In genomic region chr19:42272003-42272963, GRCm38 (mm10) we compare ENCODE assay signal across 8 mouse cellular contexts. TPM values are rescaled to one million over a fixed set of nuclear protein-coding genes. Genes with fewer than 3 reads are reported as not detected.
DNase-seq lines count a peak whose midpoint lies in the region; TF ChIP-seq lines count a peak whose summit lies in the region.

No protein-coding gene starts in this region.

- DNase-seq in A20 (ENCODE audit: low read depth, low spot score) (peak; percentile 60), ZHBTc4 (ENCODE audit: low read depth, low spot score) (peak; percentile 86)
- peak; percentile 90 for DNase-seq in cerebellum, postnatal 4 days (ENCODE audit: low spot score in 2 of 2)
- peak; percentile 80 for DNase-seq in gastrocnemius, adult 2 months
- peak; percentile 68 to 90 for DNase-seq in kidney, postnatal 36 days
- peak; percentile 77 for DNase-seq in lung, adult 2 months
- DNase-seq in retina, embryonic 14.5 days (ENCODE audit: low spot score): peak; percentile 94
- peak; percentile 81 for DNase-seq in thymus, postnatal 4 days

- TF ChIP-seq POLR2A in lung, adult 2 months (IDR thresholded peaks at IDR 0.05; ENCODE audit: borderline replicate concordance, extremely low read depth, low read depth, low read length): no peak

- no peak overlapping the region for H3K27ac ChIP-seq in gastrocnemius, adult 2 months

- peak; percentile 87 for TF ChIP-seq CTCF in gastrocnemius, adult 2 months (IDR thresholded peaks at IDR 0.05)
- TF ChIP-seq CTCF in lung, adult 2 months (IDR thresholded peaks at IDR 0.05; ENCODE audit: insufficient read depth, low read length): peak; percentile 57; the same call in 1 of the 2 replicates

- intact Hi-C loops in gastrocnemius, adult 2 months (cut with DNase I): loop anchor here (1.0 kb wide), 1 partner anchor 55 kb away; no protein-coding TSS in a partner anchor

- 38% methylated on average over 14 of the region's 14 CpGs for WGBS in lung, adult 2 months

- no peaks in the 10 kb centered on the region for H3K4me1 ChIP-seq in lung, adult 2 months (ENCODE audit: control insufficient read depth, insufficient read depth, low read length)

- no peak overlapping the region for H3K4me3 ChIP-seq in gastrocnemius, adult 2 months
- no peak overlapping the region for H3K4me3 ChIP-seq in lung, adult 2 months (replicated peaks; ENCODE audit: extremely low read depth, low read depth, low read length)

RNA-seq across cellular contexts. Expression of gene Golga7b, which starts 24.9 kb away (rescaled TPM):
- total RNA-seq in gastrocnemius, adult 2 months (2021): 1 to 10 TPM; 2.3 to 2.4 TPM
- polyA plus RNA-seq in lung, adult 2 months (2012; rRNA removed): 0.08 and 0.30 TPM in 2 replicates
